Mouse (Mus musculus) forebrain, embryonic 14.5 days (tissue): ENCODE data around the gene Medag. TPM values are rescaled to one million over a fixed set of nuclear protein-coding genes. Genes with fewer than 3 reads are reported as not detected.

Experiments used
- ATAC-seq: fragments of 200-750 bp; cut with Nextera tagmentation; 2 replicates; pipeline ENCODE4 v1.8.0; 2017; ENCODE audit warnings: mild to moderate bottlenecking, moderate library complexity
- DNase-seq: peaks from one replicate; pipeline ENCODE4 v3.0.0-alpha.2; 2015; ENCODE audit warnings: low spot score
- H3K27ac ChIP-seq: fragments of 300-500 bp; sonication (generic); 2 replicates; pipeline ENCODE4 v1.5.1; 2014; ENCODE audit warnings: low read depth, mild to moderate bottlenecking, control low read depth, low read length, moderate library complexity
- H3K27me3 ChIP-seq: fragments of 300-500 bp; sonication (generic); replicated peaks from 2 replicates; pipeline ENCODE4 v1.6.1; 2014; ENCODE audit warnings: low read length, control low read depth, mixed read lengths; ENCODE audit not compliant: control insufficient read depth, insufficient read depth
- H3K36me3 ChIP-seq: fragments of 300-500 bp; sonication (generic); 2 replicates; pipeline ENCODE4 v1.6.1; 2014; ENCODE audit warnings: low read length, control low read depth; ENCODE audit not compliant: control insufficient read depth, insufficient read depth
- H3K4me1 ChIP-seq: fragments of 300-500 bp; sonication (generic); 2 replicates; pipeline ENCODE4 v1.6.1; 2014; ENCODE audit warnings: antibody characterized with exemption, low read length, control low read depth; ENCODE audit not compliant: control insufficient read depth, insufficient read depth
- H3K4me2 ChIP-seq: fragments of 300-500 bp; sonication (generic); 2 replicates; pipeline ENCODE4 v1.6.1; 2014; ENCODE audit warnings: mild to moderate bottlenecking, control low read depth, low read length
- H3K4me3 ChIP-seq: fragments of 300-500 bp; sonication (generic); 2 replicates; pipeline ENCODE4 v1.5.1; 2014; ENCODE audit warnings: low read depth, low read length, control low read depth
- H3K9ac ChIP-seq: fragments of 300-500 bp; sonication (generic); 2 replicates; pipeline ENCODE4 v1.6.1; 2014; ENCODE audit warnings: mild to moderate bottlenecking, low read length, control low read depth, moderate library complexity
- H3K9me3 ChIP-seq: fragments of 300-500 bp; sonication (generic); replicated peaks from 2 replicates; pipeline ENCODE4 v1.6.1; 2016; ENCODE audit warnings: low read length, control low read depth, mixed read lengths; ENCODE audit not compliant: control insufficient read depth
- WGBS: fragments of 180-500 bp; shearing (Covaris S2); extraction: QIAGEN DNeasy Blood & Tissue Kit; methylation state at CpG from one replicate; pipeline ENCODE4 v1.1.7; 2014; 5-methylcytosine and 5-hydroxymethylcytosine counted together
- polyA plus RNA-seq: library from polyadenylated mRNA; unstranded; fragments of >200 nt; fragmentation: Nextera tagmentation; extraction: Ambion mirVana; gene quantifications from 2 replicates; pipeline ENCODE4 v1.2.1, GENCODE M21; 2014

Medag gene
- polyA plus RNA-seq, 1 experiment from 2014 or later: 1.3 TPM

GRCm38 (mm10) chr5:149434141-149434690 lies 22.7 kb downstream of the Medag start:
- DNase-seq (no peak), ATAC-seq (no peak)
- H3K4me2 ChIP-seq: no peak overlapping the region
- no peaks in the 10 kb centered on the region for H3K36me3 ChIP-seq
- H3K4me1 ChIP-seq: peaks cover 11% of the 10 kb centered on the region
- no peaks in the 10 kb centered on the region for H3K27me3 ChIP-seq
- no peak overlapping the region for H3K27ac ChIP-seq
- no peak overlapping the region for H3K9ac ChIP-seq
- H3K9me3 ChIP-seq: no peaks in the 10 kb centered on the region
- H3K4me3 ChIP-seq: no peak overlapping the region
- WGBS: 29% methylated on average over 9 of the region's 9 CpGs

GRCm38 (mm10) chr5:149436541-149436940 lies 25.0 kb downstream of the Medag start:
- 82% methylated on average over 3 of the region's 3 CpGs for WGBS
- no peaks in the 10 kb centered on the region for H3K36me3 ChIP-seq
- no peaks in the 10 kb centered on the region for H3K9me3 ChIP-seq
- no peak for DNase-seq
- H3K27me3 ChIP-seq: no peaks in the 10 kb centered on the region
- no peak overlapping the region for H3K9ac ChIP-seq
- no peak overlapping the region for H3K27ac ChIP-seq
- peaks cover 18% of the 10 kb centered on the region for H3K4me1 ChIP-seq
- no peak overlapping the region for H3K4me2 ChIP-seq
- H3K4me3 ChIP-seq: no peak overlapping the region
- no peak for ATAC-seq

GRCm38 (mm10) chr5:149437150-149437549 lies 25.6 kb downstream of the Medag start:
- ATAC-seq: no peak
- Histone ChIP-seq H3K9me3 (no peaks in the 10 kb centered on the region), H3K4me2 (no peak overlapping the region), H3K36me3 (no peaks in the 10 kb centered on the region), H3K27me3 (no peaks in the 10 kb centered on the region), H3K9ac (no peak overlapping the region), H3K4me1 (peaks cover 22% of the 10 kb centered on the region), H3K4me3 (no peak overlapping the region), H3K27ac (no peak overlapping the region)
- no peak for DNase-seq
- 77% methylated on average over 6 of the region's 6 CpGs for WGBS

GRCm38 (mm10) chr5:149439531-149440179 lies 28.1 kb downstream of the Medag start, which contains the start of gene Tex26:
Gene Tex26 (plus strand): TSS chr5:149439660.
- DNase-seq (peak; percentile 95), ATAC-seq (peak; percentile 89)

GRCm38 (mm10) chr5:149440180-149440573 lies 28.6 kb downstream of the Medag start:
- Histone ChIP-seq H3K4me3 (peak overlapping the region; percentile 33), H3K9me3 (no peaks in the 10 kb centered on the region), H3K27ac (peak overlapping the region; percentile 91), H3K27me3 (no peaks in the 10 kb centered on the region), H3K36me3 (no peaks in the 10 kb centered on the region), H3K4me2 (peak overlapping the region; percentile 78), H3K4me1 (peaks cover 24% of the 10 kb centered on the region), H3K9ac (peak overlapping the region; percentile 61)
- WGBS: 0% methylated on average over 18 of the region's 18 CpGs
- ATAC-seq (peak; percentile 89), DNase-seq (peak; percentile 96)

More at GRCm38 (mm10) chr5:149439531-149440179, 28.1 kb downstream of the Medag start, which contains the start of gene Tex26:
- under 1% methylated on average over 25 of the region's 25 CpGs for WGBS
- H3K36me3 ChIP-seq: no peaks in the 10 kb centered on the region
- H3K9ac ChIP-seq: peak within 1 kb of the TSS; percentile 61
- peak within 1 kb of the TSS; percentile 33 for H3K4me3 ChIP-seq
- H3K4me1 ChIP-seq: peaks cover 24% of the 10 kb centered on the region
- peak within 1 kb of the TSS; percentile 78 for H3K4me2 ChIP-seq
- H3K27ac ChIP-seq: peak within 1 kb of the TSS; percentile 91
- no peaks in the 10 kb centered on the region for H3K27me3 ChIP-seq
- no peaks in the 10 kb centered on the region for H3K9me3 ChIP-seq

GRCm38 (mm10) chr5:149441646-149442276 lies 30.2 kb downstream of the Medag start:
- DNase-seq (peak; percentile 89), ATAC-seq (peak; percentile 16; the same call in 1 of the 2 replicates)
- Histone ChIP-seq H3K9ac (no peak overlapping the region), H3K4me1 (peaks cover 24% of the 10 kb centered on the region), H3K9me3 (no peaks in the 10 kb centered on the region), H3K4me2 (no peak overlapping the region), H3K4me3 (no peak overlapping the region), H3K27me3 (no peaks in the 10 kb centered on the region), H3K36me3 (no peaks in the 10 kb centered on the region), H3K27ac (peak overlapping the region; percentile 91)
- WGBS: 30% methylated on average over 14 of the region's 14 CpGs

- peak; percentile 39 for DNase-seq
- H3K27ac ChIP-seq: peak overlapping the region; percentile 91
- 55% methylated on average over 15 of the region's 15 CpGs for WGBS
Observed at GRCm38 (mm10) chr5:149442277-149442660, 30.7 kb downstream of the Medag start.

GRCm38 (mm10) chr5:149444451-149444850 lies 32.9 kb downstream of the Medag start:
- DNase-seq (no peak), ATAC-seq (no peak)
- H3K27me3 ChIP-seq: no peaks in the 10 kb centered on the region
- no peaks in the 10 kb centered on the region for H3K9me3 ChIP-seq
- H3K4me3 ChIP-seq: no peak overlapping the region
- no peak overlapping the region for H3K9ac ChIP-seq
- no peaks in the 10 kb centered on the region for H3K36me3 ChIP-seq
- 80% methylated on average over 4 of the region's 4 CpGs for WGBS
- H3K4me1 ChIP-seq: peaks cover 17% of the 10 kb centered on the region
- H3K27ac ChIP-seq: no peak overlapping the region
- no peak overlapping the region for H3K4me2 ChIP-seq

More at GRCm38 (mm10) chr5:149442277-149442660, 30.7 kb downstream of the Medag start:
- no peaks in the 10 kb centered on the region for H3K36me3 ChIP-seq
- no peak overlapping the region for H3K9ac ChIP-seq
- peaks cover 24% of the 10 kb centered on the region for H3K4me1 ChIP-seq
- no peaks in the 10 kb centered on the region for H3K9me3 ChIP-seq
- H3K27me3 ChIP-seq: no peaks in the 10 kb centered on the region
- no peak for ATAC-seq
- H3K4me3 ChIP-seq: no peak overlapping the region
- H3K4me2 ChIP-seq: no peak overlapping the region

GRCm38 (mm10) chr5:149446495-149446894 lies 34.9 kb downstream of the Medag start:
- DNase-seq (no peak), ATAC-seq (no peak)
- peaks cover 9% of the 10 kb centered on the region for H3K4me1 ChIP-seq
- H3K4me2 ChIP-seq: no peak overlapping the region
- no peak overlapping the region for H3K9ac ChIP-seq
- H3K27me3 ChIP-seq: no peaks in the 10 kb centered on the region
- no peak overlapping the region for H3K27ac ChIP-seq
- no peak overlapping the region for H3K4me3 ChIP-seq
- H3K36me3 ChIP-seq: no peaks in the 10 kb centered on the region
- no peaks in the 10 kb centered on the region for H3K9me3 ChIP-seq
- 93% methylated on average over 7 of the region's 7 CpGs for WGBS
